Mouse (Mus musculus): ENCODE results near the gene Sod2. TPM values are rescaled to one million over a fixed set of nuclear protein-coding genes. Genes with fewer than 3 reads are reported as not detected.
"Not testable (repeated sequence)": the region's sequence is repeated elsewhere in the genome, so short reads cannot be mapped to it uniquely, and the experiment has no call there.

Sod2 gene
- polyA plus RNA-seq (2015; fragmentation: Nextera tagmentation; extraction: Ambion mirVana): 107 and 120 TPM in 2 replicates

DNA sequence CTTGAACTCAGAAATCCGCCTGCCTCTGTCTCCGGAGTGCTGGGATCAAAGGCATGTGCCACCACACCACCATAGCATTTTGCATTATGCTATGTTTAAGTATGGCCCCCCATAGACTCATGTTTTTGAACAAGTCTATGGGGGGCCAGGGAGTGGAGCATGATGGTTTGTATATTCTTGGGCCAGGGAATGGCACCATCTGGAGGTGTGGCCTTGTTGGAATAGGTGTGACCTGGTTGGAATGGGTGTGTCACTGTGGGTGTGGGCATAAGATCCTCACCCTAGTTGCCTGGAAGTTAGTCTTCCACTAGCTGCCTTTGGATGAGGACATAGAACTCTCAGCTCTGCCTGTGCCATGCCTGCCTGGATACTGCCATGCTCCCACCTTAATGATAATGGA, at the start of gene Sod2:
Gene Sod2 (plus strand): TSS at position 301 of the 400 bp plus-strand sequence.
- Histone ChIP-seq H3K4me1 (replicated peaks; ENCODE audit: control insufficient read depth, insufficient read depth, low read length) (peaks cover 15% of the 10 kb centered on the region), H3K4me3 (replicated peaks; ENCODE audit: low read length) (peak within 1 kb of the TSS; percentile 91), H3K9ac (replicated peaks; ENCODE audit: low read depth, low read length) (peak within 1 kb of the TSS; percentile 86), H3K27ac (ENCODE audit: low read length) (peak within 1 kb of the TSS; percentile 73), H3K4me2 (ENCODE audit: low read length) (peak within 1 kb of the TSS; percentile 63)
- not testable (repeated sequence) for H3K36me3 ChIP-seq (ENCODE audit: control insufficient read depth, insufficient read depth); H3K27me3 ChIP-seq (replicated peaks; ENCODE audit: control insufficient read depth, insufficient read depth, low read length); ATAC-seq; H3K9me3 ChIP-seq (ENCODE audit: control insufficient read depth, low read length)
- 98% methylated on average over 2 of the region's 2 CpGs for WGBS

- not testable (repeated sequence) for ATAC-seq; H3K4me1 ChIP-seq (replicated peaks; ENCODE audit: control insufficient read depth, insufficient read depth, low read length); H3K9ac ChIP-seq (replicated peaks; ENCODE audit: low read depth, low read length); H3K36me3 ChIP-seq (ENCODE audit: control insufficient read depth, insufficient read depth); H3K27me3 ChIP-seq (replicated peaks; ENCODE audit: control insufficient read depth, insufficient read depth, low read length); H3K27ac ChIP-seq (ENCODE audit: low read length); H3K9me3 ChIP-seq (ENCODE audit: control insufficient read depth, low read length)
- H3K4me3 ChIP-seq (replicated peaks; ENCODE audit: low read length): peak overlapping the region; percentile 30
- WGBS: 22% methylated on average over 1 of the region's 2 CpGs
- H3K4me2 ChIP-seq (ENCODE audit: low read length): peak overlapping the region; percentile 47
These were observed 47.3 kb upstream of the Sod2 start for GRCm38 (mm10) chr17:12959377-12959776.

GRCm38 (mm10) chr17:12960331-12960873, 46.2 kb upstream of the Sod2 start, which contains the start of gene Acat2:
Gene Acat2, minus strand, starts transcription at chr17:12960747.
- Histone ChIP-seq H3K4me3 (replicated peaks; ENCODE audit: low read length) (peak within 1 kb of the TSS; percentile 83), H3K27me3 (replicated peaks; ENCODE audit: control insufficient read depth, insufficient read depth, low read length) (no peaks in the 10 kb centered on the region), H3K27ac (ENCODE audit: low read length) (peak within 1 kb of the TSS; percentile 95), H3K9ac (replicated peaks; ENCODE audit: low read depth, low read length) (peak within 1 kb of the TSS; percentile 73), H3K4me1 (replicated peaks; ENCODE audit: control insufficient read depth, insufficient read depth, low read length) (peaks cover 8% of the 10 kb centered on the region), H3K36me3 (ENCODE audit: control insufficient read depth, insufficient read depth) (no peaks in the 10 kb centered on the region), H3K9me3 (ENCODE audit: control insufficient read depth, low read length) (no peaks in the 10 kb centered on the region), H3K4me2 (ENCODE audit: low read length) (peak within 1 kb of the TSS; percentile 64)
- peak; percentile 99 for ATAC-seq
- under 1% methylated on average over 42 of the region's 42 CpGs for WGBS

GRCm38 (mm10) chr17:12963476-12963875, 43.2 kb upstream of the Sod2 start:
- ATAC-seq: no peak
- Histone ChIP-seq H3K4me3 (replicated peaks; ENCODE audit: low read length) (no peak overlapping the region), H3K27me3 (replicated peaks; ENCODE audit: control insufficient read depth, insufficient read depth, low read length) (no peaks in the 10 kb centered on the region), H3K9ac (replicated peaks; ENCODE audit: low read depth, low read length) (no peak overlapping the region), H3K4me2 (ENCODE audit: low read length) (no peak overlapping the region), H3K36me3 (ENCODE audit: control insufficient read depth, insufficient read depth) (peaks cover 11% of the 10 kb centered on the region), H3K4me1 (replicated peaks; ENCODE audit: control insufficient read depth, insufficient read depth, low read length) (peaks cover 6% of the 10 kb centered on the region), H3K9me3 (ENCODE audit: control insufficient read depth, low read length) (no peaks in the 10 kb centered on the region), H3K27ac (ENCODE audit: low read length) (no peak overlapping the region)
- 89% methylated on average over 3 of the region's 3 CpGs for WGBS

DNA sequence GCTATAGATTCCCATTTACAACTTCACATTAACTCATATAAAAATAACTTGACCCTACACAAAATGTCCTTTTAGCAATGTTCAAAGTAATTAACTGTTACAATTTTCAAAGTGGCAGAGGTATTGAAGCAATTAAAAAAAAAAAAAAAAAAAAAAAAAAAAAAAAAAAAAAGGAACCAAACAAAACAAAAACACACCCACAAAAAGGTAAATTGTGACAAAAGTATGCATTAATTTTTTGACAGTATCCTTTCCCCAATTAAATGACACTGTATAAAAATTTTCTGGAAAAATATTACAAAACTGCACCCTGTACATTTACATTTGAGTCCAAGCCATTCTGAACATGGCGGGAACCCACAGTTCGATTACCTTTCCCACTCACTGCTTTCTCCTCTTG, 39.5 kb upstream of the Sod2 start:
- Histone ChIP-seq H3K9ac (replicated peaks; ENCODE audit: low read depth, low read length) (no peak overlapping the region), H3K4me3 (replicated peaks; ENCODE audit: low read length) (no peak overlapping the region), H3K27ac (ENCODE audit: low read length) (no peak overlapping the region), H3K4me1 (replicated peaks; ENCODE audit: control insufficient read depth, insufficient read depth, low read length) (no peaks in the 10 kb centered on the region), H3K27me3 (replicated peaks; ENCODE audit: control insufficient read depth, insufficient read depth, low read length) (no peaks in the 10 kb centered on the region), H3K36me3 (ENCODE audit: control insufficient read depth, insufficient read depth) (peaks cover 13% of the 10 kb centered on the region), H3K9me3 (ENCODE audit: control insufficient read depth, low read length) (no peaks in the 10 kb centered on the region), H3K4me2 (ENCODE audit: low read length) (no peak overlapping the region)
- WGBS: 93% methylated on average over 2 of the region's 2 CpGs
- ATAC-seq: no peak

- Histone ChIP-seq H3K36me3 (ENCODE audit: control insufficient read depth, insufficient read depth) (peaks cover 16% of the 10 kb centered on the region), H3K9me3 (ENCODE audit: control insufficient read depth, low read length) (no peaks in the 10 kb centered on the region), H3K4me3 (replicated peaks; ENCODE audit: low read length) (no peak overlapping the region), H3K4me2 (ENCODE audit: low read length) (no peak overlapping the region), H3K4me1 (replicated peaks; ENCODE audit: control insufficient read depth, insufficient read depth, low read length) (no peaks in the 10 kb centered on the region), H3K9ac (replicated peaks; ENCODE audit: low read depth, low read length) (no peak overlapping the region), H3K27me3 (replicated peaks; ENCODE audit: control insufficient read depth, insufficient read depth, low read length) (no peaks in the 10 kb centered on the region), H3K27ac (ENCODE audit: low read length) (no peak overlapping the region)
- 70% methylated on average over 2 of the region's 2 CpGs for WGBS
- no peak for ATAC-seq
These were observed 32.8 kb upstream of the Sod2 start for GRCm38 (mm10) chr17:12973851-12974250.

- no peak overlapping the region for H3K27ac ChIP-seq (ENCODE audit: low read length)
- no peaks in the 10 kb centered on the region for H3K27me3 ChIP-seq (replicated peaks; ENCODE audit: control insufficient read depth, insufficient read depth, low read length)
- H3K9ac ChIP-seq (replicated peaks; ENCODE audit: low read depth, low read length): no peak overlapping the region
- no peaks in the 10 kb centered on the region for H3K4me1 ChIP-seq (replicated peaks; ENCODE audit: control insufficient read depth, insufficient read depth, low read length)
- H3K9me3 ChIP-seq (ENCODE audit: control insufficient read depth, low read length): no peaks in the 10 kb centered on the region
- H3K36me3 ChIP-seq (ENCODE audit: control insufficient read depth, insufficient read depth): peaks cover 36% of the 10 kb centered on the region
- H3K4me2 ChIP-seq (ENCODE audit: low read length): no peak overlapping the region
- H3K4me3 ChIP-seq (replicated peaks; ENCODE audit: low read length): no peak overlapping the region
- no peak for ATAC-seq
- WGBS: 92% methylated on average over 1 of the region's 1 CpGs
These were observed 28.1 kb upstream of the Sod2 start for GRCm38 (mm10) chr17:12978546-12978945.

- H3K4me1 ChIP-seq (replicated peaks; ENCODE audit: control insufficient read depth, insufficient read depth, low read length): peaks cover 6% of the 10 kb centered on the region
- no peak overlapping the region for H3K27ac ChIP-seq (ENCODE audit: low read length)
- no peaks in the 10 kb centered on the region for H3K27me3 ChIP-seq (replicated peaks; ENCODE audit: control insufficient read depth, insufficient read depth, low read length)
- H3K4me3 ChIP-seq (replicated peaks; ENCODE audit: low read length): no peak overlapping the region
- H3K4me2 ChIP-seq (ENCODE audit: low read length): no peak overlapping the region
- no peak overlapping the region for H3K9ac ChIP-seq (replicated peaks; ENCODE audit: low read depth, low read length)
- 80% methylated on average over 2 of the region's 2 CpGs for WGBS
- H3K9me3 ChIP-seq (ENCODE audit: control insufficient read depth, low read length): no peaks in the 10 kb centered on the region
- ATAC-seq: no peak
- peaks cover 28% of the 10 kb centered on the region for H3K36me3 ChIP-seq (ENCODE audit: control insufficient read depth, insufficient read depth)
These were observed 22.7 kb upstream of the Sod2 start for GRCm38 (mm10) chr17:12983988-12984387.

- not testable (repeated sequence) for H3K27me3 ChIP-seq (replicated peaks; ENCODE audit: control insufficient read depth, insufficient read depth, low read length); H3K9ac ChIP-seq (replicated peaks; ENCODE audit: low read depth, low read length); ATAC-seq; H3K4me2 ChIP-seq (ENCODE audit: low read length); H3K4me3 ChIP-seq (replicated peaks; ENCODE audit: low read length); H3K9me3 ChIP-seq (ENCODE audit: control insufficient read depth, low read length); H3K36me3 ChIP-seq (ENCODE audit: control insufficient read depth, insufficient read depth); H3K27ac ChIP-seq (ENCODE audit: low read length)
- 95% methylated on average over 8 of the region's 8 CpGs for WGBS
- peaks cover 15% of the 10 kb centered on the region for H3K4me1 ChIP-seq (replicated peaks; ENCODE audit: control insufficient read depth, insufficient read depth, low read length)
These were observed 18.6 kb upstream of the Sod2 start for GRCm38 (mm10) chr17:12988096-12988495.

Measured in forebrain, embryonic 16.5 days (tissue).